Mouse (Mus musculus) limb, embryonic 14.5 days (tissue): ENCODE measurements around the gene Usp54. TPM values are rescaled to one million over a fixed set of nuclear protein-coding genes. Genes with fewer than 3 reads are reported as not detected.

Experiments used
- ATAC-seq: fragments of 200-750 bp; cut with Nextera tagmentation; 2 replicates; pipeline ENCODE4 v1.8.0; 2017; ENCODE audit warnings: low read depth, moderate number of reproducible peaks, moderate TSS enrichment; ENCODE audit not compliant: low FRiP score
- DNase-seq: peaks from one replicate; pipeline ENCODE4 v3.0.0-alpha.2; 2015; ENCODE audit warnings: low spot score
- H3K27ac ChIP-seq: fragments of 300-500 bp; sonication (generic); replicated peaks from 2 replicates; pipeline ENCODE4 v1.5.1; 2014; ENCODE audit warnings: low read depth, mild to moderate bottlenecking, low read length, moderate library complexity, mixed read lengths
- H3K27me3 ChIP-seq: fragments of 300-500 bp; sonication (generic); 2 replicates; pipeline ENCODE4 v1.6.1; 2014; ENCODE audit warnings: low read length, mixed read lengths; ENCODE audit not compliant: control insufficient read depth, insufficient read depth
- H3K36me3 ChIP-seq: fragments of 300-500 bp; sonication (generic); 2 replicates; pipeline ENCODE4 v1.6.1; 2014; ENCODE audit warnings: mild to moderate bottlenecking, low read length, moderate library complexity, mixed read lengths; ENCODE audit not compliant: control insufficient read depth, insufficient read depth
- H3K4me1 ChIP-seq: fragments of 300-500 bp; sonication (generic); 2 replicates; pipeline ENCODE4 v1.6.1; 2014; ENCODE audit warnings: antibody characterized with exemption, low read length, mixed read lengths; ENCODE audit not compliant: control insufficient read depth, insufficient read depth
- H3K4me2 ChIP-seq: fragments of 300-500 bp; sonication (generic); replicated peaks from 2 replicates; pipeline ENCODE4 v1.6.1; 2014; ENCODE audit warnings: low read depth, mild to moderate bottlenecking, low read length, moderate library complexity; ENCODE audit not compliant: severe bottlenecking
- H3K4me3 ChIP-seq: fragments of 300-500 bp; sonication (generic); replicated peaks from 2 replicates; pipeline ENCODE4 v1.5.1; 2014; ENCODE audit warnings: low read length
- H3K9ac ChIP-seq: fragments of 300-500 bp; sonication (generic); 2 replicates; pipeline ENCODE4 v1.6.1; 2014; ENCODE audit warnings: mild to moderate bottlenecking, low read depth, low read length, moderate library complexity; ENCODE audit not compliant: severe bottlenecking
- H3K9me3 ChIP-seq: fragments of 300-500 bp; sonication (generic); 2 replicates; pipeline ENCODE4 v1.6.1; 2016; ENCODE audit warnings: low read length; ENCODE audit not compliant: control insufficient read depth
- POLR2A ChIP-seq: fragments of 200-500 bp; IDR thresholded peaks from 2 replicates; pipeline ENCODE4 v1.8.0; 2012; ENCODE audit warnings: inconsistent platforms, mild to moderate bottlenecking, moderate library complexity, borderline replicate concordance; ENCODE audit not compliant: insufficient read depth, insufficient read length; ENCODE audit errors: extremely low read depth
- WGBS: fragments of 180-500 bp; shearing (Covaris S2); extraction: QIAGEN DNeasy Blood & Tissue Kit; methylation state at CpG from one replicate; pipeline ENCODE4 v1.1.7; 2014; 5-methylcytosine and 5-hydroxymethylcytosine counted together
- polyA plus RNA-seq, 2 experiments: library from polyadenylated mRNA; depleted of rRNA in 1 of 2; stranded (reverse) in 1 of 2; unstranded in 1 of 2; fragments of >200 nt; fragmentation: Nextera tagmentation in 1 of 2; extraction: Ambion mirVana in 1 of 2; gene quantifications; 2 replicates each; pipeline versions ENCODE4 v1.2.1 to v1.2.3; 2012 to 2014

Gene Usp54
- polyA plus RNA-seq, 2 experiments: 9.6 to 16.3 TPM

- H3K9me3 ChIP-seq: no peaks in the 10 kb centered on the region
- H3K9ac ChIP-seq: peak overlapping the region; percentile 98
- peak; percentile 65; the same call in 1 of the 2 replicates for TF ChIP-seq POLR2A
- DNase-seq: peak; percentile 83
- peaks cover 13% of the 10 kb centered on the region for H3K4me1 ChIP-seq
- peak overlapping the region; percentile 98 for H3K27ac ChIP-seq
- peak; percentile 91 for ATAC-seq
- H3K4me2 ChIP-seq: peak overlapping the region; percentile 51
- H3K27me3 ChIP-seq: no peaks in the 10 kb centered on the region
- WGBS: under 1% methylated on average over 61 of the region's 67 CpGs
- H3K4me3 ChIP-seq: peak overlapping the region; percentile 84
- peaks cover 22% of the 10 kb centered on the region for H3K36me3 ChIP-seq
Measured at GRCm38 (mm10) chr14:20545529-20546331, 95.1 kb downstream of the Usp54 start.

GRCm38 (mm10) chr14:20544467-20545411 lies 96.1 kb downstream of the Usp54 start:
- DNase-seq (no peak), ATAC-seq (no peak)
- peaks cover 14% of the 10 kb centered on the region for H3K36me3 ChIP-seq
- H3K27me3 ChIP-seq: no peaks in the 10 kb centered on the region
- H3K9me3 ChIP-seq: no peaks in the 10 kb centered on the region
- H3K4me3 ChIP-seq: peak overlapping the region; percentile 84
- H3K4me2 ChIP-seq: peak overlapping the region; percentile 51
- no peak overlapping the region for H3K27ac ChIP-seq
- peaks cover 13% of the 10 kb centered on the region for H3K4me1 ChIP-seq
- no peak for TF ChIP-seq POLR2A
- WGBS: 72% methylated on average over 7 of the region's 7 CpGs
- H3K9ac ChIP-seq: no peak overlapping the region

- H3K4me2 ChIP-seq: no peak overlapping the region
- WGBS: 93% methylated on average over 4 of the region's 4 CpGs
- no peaks in the 10 kb centered on the region for H3K4me1 ChIP-seq
- no peak overlapping the region for H3K27ac ChIP-seq
- no peak for TF ChIP-seq POLR2A
- DNase-seq (no peak), ATAC-seq (no peak)
- H3K9me3 ChIP-seq: no peaks in the 10 kb centered on the region
- H3K27me3 ChIP-seq: no peaks in the 10 kb centered on the region
- peaks cover 16% of the 10 kb centered on the region; the same call in 1 of the 2 replicates for H3K36me3 ChIP-seq
- no peak overlapping the region for H3K9ac ChIP-seq
- no peak overlapping the region for H3K4me3 ChIP-seq
Measured at GRCm38 (mm10) chr14:20529643-20530042, 111.2 kb downstream of the Usp54 start.

- H3K36me3 ChIP-seq: peaks cover 52% of the 10 kb centered on the region
- H3K4me3 ChIP-seq: no peak overlapping the region
- 90% methylated on average over 2 of the region's 2 CpGs for WGBS
- ATAC-seq: no peak
- no peaks in the 10 kb centered on the region for H3K9me3 ChIP-seq
- H3K27me3 ChIP-seq: no peaks in the 10 kb centered on the region
- no peak overlapping the region for H3K27ac ChIP-seq
- no peak overlapping the region for H3K4me2 ChIP-seq
- DNase-seq: no peak
- H3K9ac ChIP-seq: no peak overlapping the region
- no peak for TF ChIP-seq POLR2A
- no peaks in the 10 kb centered on the region for H3K4me1 ChIP-seq
Measured at GRCm38 (mm10) chr14:20520179-20520578, 120.7 kb downstream of the Usp54 start.

- H3K9me3 ChIP-seq: no peaks in the 10 kb centered on the region
- no peak overlapping the region for H3K27ac ChIP-seq
- H3K4me2 ChIP-seq: no peak overlapping the region
- TF ChIP-seq POLR2A: no peak
- DNase-seq: no peak
- H3K9ac ChIP-seq: no peak overlapping the region
- H3K36me3 ChIP-seq: peaks cover 35% of the 10 kb centered on the region
- H3K4me1 ChIP-seq: no peaks in the 10 kb centered on the region
- 77% methylated on average over 2 of the region's 2 CpGs for WGBS
- H3K27me3 ChIP-seq: no peaks in the 10 kb centered on the region
- H3K4me3 ChIP-seq: no peak overlapping the region
- no peak for ATAC-seq
Measured at GRCm38 (mm10) chr14:20508424-20508823, 132.4 kb downstream of the Usp54 start.
